Mouse (Mus musculus) kidney, adult 2 months (tissue): ENCODE data around the gene Nupr1l. TPM values are rescaled to one million over a fixed set of nuclear protein-coding genes. Genes with fewer than 3 reads are reported as not detected.

Source experiments
- DNase-seq: peaks from one replicate; pipeline ENCODE4 v3.0.0; 2021
- H3K27ac ChIP-seq: fragments of 200-500 bp; 2 replicates; pipeline ENCODE4 v1.5.1; 2012; ENCODE audit warnings: low read depth, low read length, control low read depth, inconsistent platforms; ENCODE audit not compliant: insufficient read depth
- H3K27me3 ChIP-seq: fragments of 200-500 bp; replicated peaks from 2 replicates; pipeline ENCODE4 v1.6.1; 2012; ENCODE audit warnings: mild to moderate bottlenecking, moderate library complexity, low read length, inconsistent platforms; ENCODE audit not compliant: control insufficient read depth, insufficient read depth
- H3K36me3 ChIP-seq: fragments of 200-500 bp; 2 replicates; pipeline ENCODE4 v1.6.1; 2012; ENCODE audit warnings: mild to moderate bottlenecking, moderate library complexity, low read length, inconsistent platforms; ENCODE audit not compliant: control insufficient read depth, insufficient read depth
- H3K4me1 ChIP-seq: fragments of 200-500 bp; 2 replicates; pipeline ENCODE4 v1.6.1; 2011; ENCODE audit warnings: low read length; ENCODE audit not compliant: control insufficient read depth, insufficient read depth
- H3K4me3 ChIP-seq: fragments of 200-500 bp; 2 replicates; pipeline ENCODE4 v1.5.1; 2011; ENCODE audit warnings: mild to moderate bottlenecking, low read depth, low read length, control low read depth; ENCODE audit not compliant: insufficient read depth
- CTCF ChIP-seq: fragments of 200-500 bp; conservative IDR thresholded peaks from 2 replicates; pipeline ENCODE4 v1.5.1; 2011; ENCODE audit warnings: low read depth, mild to moderate bottlenecking, control low read depth, low read length, moderate library complexity, mixed read lengths; ENCODE audit not compliant: insufficient read depth, insufficient read length
- POLR2A ChIP-seq: fragments of 200-500 bp; IDR thresholded peaks from one replicate; pipeline ENCODE4 v1.6.1; 2011; ENCODE audit warnings: low read depth, low read length, control low read depth
- WGBS: fragments of 180-500 bp; shearing (Covaris S2); methylation state at CpG from one replicate; pipeline ENCODE4 v1.1.7; 2018; 5-methylcytosine and 5-hydroxymethylcytosine counted together
- polyA plus RNA-seq: library from polyadenylated mRNA; depleted of rRNA; stranded (reverse); fragments of >200 nt; gene quantifications from 2 replicates; pipeline ENCODE4 v1.2.3, GENCODE M21; 2012; rRNA removed

The Nupr1l gene
- polyA plus RNA-seq, 1 experiment = 5.7 TPM

DNA sequence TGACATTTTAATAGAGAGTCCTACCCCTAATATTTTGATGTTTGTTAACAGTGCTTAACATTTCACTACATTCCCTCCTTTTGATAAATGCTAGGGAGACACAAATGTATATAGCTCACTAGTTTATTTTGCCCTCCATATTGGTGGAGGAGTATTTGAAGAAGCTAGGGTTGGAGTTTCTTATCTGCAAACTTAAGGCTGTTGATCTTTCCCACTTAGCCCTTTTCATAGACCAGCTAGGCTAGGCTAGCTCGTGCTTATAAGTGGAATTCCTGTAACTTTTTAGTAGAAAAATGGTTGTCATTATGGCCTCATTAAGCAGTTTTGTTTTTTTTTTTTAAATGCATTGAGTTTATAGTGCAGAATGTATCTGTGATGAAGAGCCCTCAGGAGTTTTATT is 35.1 kb downstream of the Nupr1l start:
- H3K27ac ChIP-seq = no peak overlapping the region
- no peak overlapping the region for H3K4me3 ChIP-seq
- H3K27me3 ChIP-seq = no peaks in the 10 kb centered on the region
- no peak for TF ChIP-seq CTCF
- no peak for TF ChIP-seq POLR2A
- peaks cover 2% of the 10 kb centered on the region; the same call in 1 of the 2 replicates for H3K4me1 ChIP-seq
- WGBS = 83% methylated on average over 1 of the region's 1 CpGs
- no peak for DNase-seq
- H3K36me3 ChIP-seq = no peaks in the 10 kb centered on the region

DNA sequence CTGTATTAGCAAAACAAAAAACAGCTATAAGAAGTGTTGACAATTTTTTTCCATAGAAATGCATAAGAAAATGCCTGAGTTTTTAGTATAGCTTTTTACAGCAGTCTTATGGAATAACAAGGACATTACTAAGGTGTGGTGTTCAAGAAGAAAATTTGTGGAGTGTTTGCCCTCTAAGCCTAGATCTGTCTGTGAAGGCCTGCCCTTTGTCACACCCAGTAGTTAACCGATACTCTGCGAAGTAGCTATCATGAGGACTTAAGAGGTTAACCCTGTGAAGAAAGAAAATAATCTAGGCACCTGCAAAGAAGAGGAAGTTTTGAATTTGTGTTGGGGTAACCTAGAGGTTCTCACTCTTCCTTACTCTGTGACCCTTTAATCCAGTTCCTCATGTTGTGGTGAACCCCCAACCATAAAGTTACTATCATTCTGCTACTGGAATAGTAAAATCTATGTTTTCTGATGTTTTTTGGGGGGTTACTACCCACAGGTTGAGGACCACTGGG is 39.2 kb downstream of the Nupr1l start:
- no peak overlapping the region for H3K27ac ChIP-seq
- no peak for TF ChIP-seq CTCF
- no peak for TF ChIP-seq POLR2A
- 87% methylated on average over 2 of the region's 2 CpGs for WGBS
- DNase-seq = no peak
- peaks cover 2% of the 10 kb centered on the region; the same call in 1 of the 2 replicates for H3K4me1 ChIP-seq
- H3K36me3 ChIP-seq = no peaks in the 10 kb centered on the region
- no peak overlapping the region for H3K4me3 ChIP-seq
- H3K27me3 ChIP-seq = no peaks in the 10 kb centered on the region

DNA sequence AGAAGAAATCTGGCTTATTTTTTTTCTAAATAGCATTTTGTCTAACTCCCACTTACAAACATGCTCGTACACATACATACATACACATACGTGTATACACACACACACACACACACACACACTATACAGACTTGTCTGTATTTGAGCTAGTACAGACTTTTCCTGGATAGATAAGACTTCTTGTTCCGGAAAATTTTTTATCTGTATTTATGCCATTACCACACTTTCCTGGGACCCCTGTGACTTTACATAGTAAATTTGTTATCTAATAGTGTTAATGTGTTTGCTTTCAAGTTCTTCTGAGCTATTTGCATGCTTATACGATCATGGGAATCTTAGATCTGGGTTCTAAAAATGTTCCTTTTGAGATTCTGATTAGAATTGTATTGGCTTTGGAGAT is 43.8 kb downstream of the Nupr1l start:
- Histone ChIP-seq H3K4me1 (peaks cover 5% of the 10 kb centered on the region; the same call in 1 of the 2 replicates), H3K4me3 (no peak overlapping the region), H3K36me3 (no peaks in the 10 kb centered on the region), H3K27me3 (no peaks in the 10 kb centered on the region), H3K27ac (no peak overlapping the region)
- no peak for DNase-seq
- 92% methylated on average over 4 of the region's 4 CpGs for WGBS
- TF ChIP-seq CTCF (no peak), POLR2A (no peak)

- Histone ChIP-seq H3K4me1 (peaks cover 5% of the 10 kb centered on the region; the same call in 1 of the 2 replicates), H3K27ac (no peak overlapping the region), H3K27me3 (no peaks in the 10 kb centered on the region), H3K36me3 (no peaks in the 10 kb centered on the region), H3K4me3 (no peak overlapping the region)
- 71% methylated on average over 5 of the region's 5 CpGs for WGBS
- TF ChIP-seq POLR2A (no peak), CTCF (no peak)
- DNase-seq = peak; percentile 23
These were observed 46.3 kb downstream of the Nupr1l start for GRCm38 (mm10) chr5:129954473-129955254.

DNA sequence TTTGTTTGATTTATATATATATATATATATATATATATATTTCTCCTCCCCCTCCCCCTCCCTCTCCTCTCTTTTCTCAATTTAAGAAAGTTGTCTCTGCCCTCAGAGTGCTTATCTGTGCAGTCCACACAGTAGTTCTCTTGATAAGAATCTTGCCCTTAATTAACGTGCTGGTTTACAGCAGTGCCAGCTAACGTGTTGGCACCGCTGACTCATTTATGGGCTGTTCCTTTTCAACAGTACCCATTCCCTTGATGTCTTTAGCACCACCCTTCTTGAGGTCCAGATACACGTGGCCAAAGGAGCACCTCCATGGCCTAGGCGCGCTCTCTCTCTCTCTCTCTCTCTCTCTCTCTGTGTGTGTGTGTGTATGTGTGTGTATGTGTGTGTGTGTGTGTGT is 47.5 kb downstream of the Nupr1l start:
- 77% methylated on average over 6 of the region's 6 CpGs for WGBS
- H3K36me3 ChIP-seq = no peaks in the 10 kb centered on the region

DNA sequence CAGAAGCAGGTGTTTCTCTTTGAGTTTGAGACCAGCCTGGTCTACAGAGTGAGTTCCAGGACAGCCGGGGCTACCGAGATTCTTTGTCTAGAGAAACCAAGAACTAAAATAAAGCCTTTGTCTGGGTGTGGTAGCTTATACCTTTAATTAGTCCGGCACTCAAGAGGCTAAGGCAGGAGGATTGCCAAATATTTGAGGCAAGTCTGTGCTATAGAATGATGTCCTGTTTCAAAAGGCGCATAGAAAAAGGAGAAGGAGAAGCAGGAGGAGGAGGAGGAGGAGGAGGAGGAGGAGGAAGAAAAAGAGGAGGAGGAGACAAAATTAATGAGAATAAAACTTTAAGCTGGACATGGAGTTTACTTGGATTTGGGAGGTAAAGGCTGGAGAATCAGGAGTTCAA is 54.9 kb downstream of the Nupr1l start:
- WGBS = 79% methylated on average over 4 of the region's 4 CpGs
- DNase-seq = no peak
- no peak overlapping the region for H3K4me3 ChIP-seq
- H3K27ac ChIP-seq = no peak overlapping the region
- no peaks in the 10 kb centered on the region for H3K36me3 ChIP-seq
- H3K4me1 ChIP-seq = no peaks in the 10 kb centered on the region
- no peaks in the 10 kb centered on the region for H3K27me3 ChIP-seq
- TF ChIP-seq POLR2A (no peak), CTCF (no peak)

More for the DNA sequence above, 47.5 kb downstream of the Nupr1l start:
- no peak for DNase-seq
- TF ChIP-seq CTCF (no peak), POLR2A (no peak)
- Histone ChIP-seq H3K4me1 (peaks cover 5% of the 10 kb centered on the region; the same call in 1 of the 2 replicates), H3K27ac (no peak overlapping the region), H3K4me3 (no peak overlapping the region), H3K27me3 (no peaks in the 10 kb centered on the region)

Other genes with a start within 250 kb of the Nupr1l start
- 2.0 and 2.2 TPM in 2 replicates for gene Zfp11, start 238.4 kb upstream of the Nupr1l start, polyA plus RNA-seq
- not detected in 2 replicates for gene Sept14, start 200.0 kb upstream of the Nupr1l start, polyA plus RNA-seq
- 91.8 and 128 TPM in 2 replicates for gene Mrps17, start 193.0 kb upstream of the Nupr1l start, polyA plus RNA-seq
- 77.0 and 89.8 TPM in 2 replicates for gene Nipsnap2, start 183.5 kb upstream of the Nupr1l start, polyA plus RNA-seq
- 37.6 and 42.8 TPM in 2 replicates for gene Psph, start 121.1 kb upstream of the Nupr1l start, polyA plus RNA-seq
- 19.5 and 20.7 TPM in 2 replicates for gene Sumf2, start 61.6 kb upstream of the Nupr1l start, polyA plus RNA-seq
- 1,042 and 1,503 TPM in 2 replicates for gene Chchd2, start 21.1 kb upstream of the Nupr1l start, polyA plus RNA-seq
- 0.54 and 0.61 TPM in 2 replicates for gene Zbed5, start 12.8 kb upstream of the Nupr1l start, polyA plus RNA-seq
- 3.2 and 3.7 TPM in 2 replicates for gene Phkg1, start 10.0 kb upstream of the Nupr1l start, polyA plus RNA-seq
- gene Vkorc1l1, start 33.4 kb downstream of the Nupr1l start, polyA plus RNA-seq = 14.8 and 19.3 TPM in 2 replicates
- gene Gusb, start 94.5 kb downstream of the Nupr1l start, polyA plus RNA-seq = 26.0 and 26.5 TPM in 2 replicates
- gene Asl, start 120.7 kb downstream of the Nupr1l start, polyA plus RNA-seq = 440 and 469 TPM in 2 replicates
- 14.4 and 19.3 TPM in 2 replicates for gene Crcp, start 120.8 kb downstream of the Nupr1l start, polyA plus RNA-seq
- 8.0 and 8.7 TPM in 2 replicates for gene Tpst1, start 164.8 kb downstream of the Nupr1l start, polyA plus RNA-seq
- gene Kctd7, start 236.3 kb downstream of the Nupr1l start, polyA plus RNA-seq = 2.4 and 4.3 TPM in 2 replicates